Mouse (Mus musculus): ENCODE measurements around the gene Alkbh5.
"Not testable (repeated sequence)": the region's sequence is repeated elsewhere in the genome, so short reads cannot be mapped to it uniquely, and the experiment has no call there.

Alkbh5 gene

GRCm38 (mm10) chr11:60543211-60543610, 7.0 kb downstream of the Alkbh5 start:
- DNase-seq (ENCODE audit: low spot score) = not testable (repeated sequence)

DNA sequence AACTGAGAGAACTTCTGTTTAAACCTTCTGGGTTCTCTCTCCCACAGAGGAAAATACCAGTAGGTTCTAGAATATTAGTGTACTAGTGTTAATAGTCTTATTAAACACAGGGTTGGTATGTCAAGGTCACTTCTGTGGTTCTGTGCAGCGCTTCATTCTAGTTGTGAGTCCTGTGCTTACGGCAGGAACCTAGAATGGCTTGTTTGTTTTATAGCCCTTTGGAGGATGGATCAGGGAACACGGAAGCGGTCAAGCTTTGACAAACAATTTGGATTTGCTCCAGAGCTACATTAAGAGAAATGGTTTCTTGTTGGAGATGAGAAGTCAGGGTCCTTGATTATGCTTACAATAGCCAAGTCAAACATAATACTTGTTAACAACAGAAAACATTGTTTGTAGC, 9.3 kb downstream of the Alkbh5 start:
- DNase-seq (ENCODE audit: low spot score) = no peak

DNA sequence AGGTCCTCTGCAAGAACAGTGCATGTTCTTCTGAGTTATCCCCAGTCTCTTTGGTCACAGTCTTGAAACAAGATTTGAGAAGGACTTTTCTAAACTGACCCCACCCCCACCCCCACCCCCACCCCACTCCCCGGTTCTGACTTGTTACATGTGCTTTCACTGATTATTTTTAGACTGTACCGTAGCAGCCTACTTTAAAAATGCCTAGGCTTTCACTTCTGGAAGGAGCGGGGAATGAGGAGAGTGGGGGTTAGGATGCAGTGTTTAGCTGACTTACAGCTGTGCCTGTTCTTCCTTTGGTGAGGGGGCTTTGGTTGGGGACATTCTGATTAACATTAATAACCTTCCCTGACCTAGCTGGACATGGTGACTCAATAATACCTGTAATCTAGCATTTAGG, 11.9 kb downstream of the Alkbh5 start:
- no peak for DNase-seq (ENCODE audit: low spot score)

GRCm38 (mm10) chr11:60553091-60553490, 16.9 kb downstream of the Alkbh5 start:
- no peak for DNase-seq (ENCODE audit: low spot score)

- DNase-seq (ENCODE audit: low spot score) = no peak
These were observed 21.5 kb downstream of the Alkbh5 start for GRCm38 (mm10) chr11:60557675-60558074.

DNA sequence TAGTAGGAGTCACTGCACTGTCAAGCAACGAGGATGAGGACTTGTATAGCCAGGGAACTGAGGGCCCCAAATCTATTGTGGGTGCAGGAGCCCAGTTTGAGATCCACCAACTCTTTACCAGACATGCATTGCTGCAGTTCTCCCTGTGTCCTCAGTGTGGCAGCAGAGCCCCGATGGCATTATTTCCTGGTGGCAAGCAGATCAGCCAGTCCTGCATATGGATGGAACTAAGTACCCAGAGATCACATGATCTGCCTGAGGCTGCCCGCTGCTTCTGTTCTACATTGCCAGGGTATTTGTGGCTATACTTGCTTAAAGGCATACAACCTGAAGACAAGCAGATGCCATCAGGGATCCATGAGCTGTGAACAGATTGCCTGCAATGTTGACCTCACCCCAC, 23.2 kb downstream of the Alkbh5 start:
- no peak for DNase-seq (ENCODE audit: low spot score)

- not testable (repeated sequence) for DNase-seq (ENCODE audit: low spot score)
These were observed 37.8 kb downstream of the Alkbh5 start for GRCm38 (mm10) chr11:60574006-60574405.

All from ovary, adult 18-20 months (tissue).